Mouse (Mus musculus): ENCODE data around the gene E130309D02Rik. TPM values are rescaled to one million over a fixed set of nuclear protein-coding genes. Genes with fewer than 3 reads are reported as not detected.

The E130309D02Rik gene
- polyA plus RNA-seq (2016; fragmentation: Nextera tagmentation; extraction: Ambion mirVana): 62.1 and 65.4 TPM in 2 replicates

DNA sequence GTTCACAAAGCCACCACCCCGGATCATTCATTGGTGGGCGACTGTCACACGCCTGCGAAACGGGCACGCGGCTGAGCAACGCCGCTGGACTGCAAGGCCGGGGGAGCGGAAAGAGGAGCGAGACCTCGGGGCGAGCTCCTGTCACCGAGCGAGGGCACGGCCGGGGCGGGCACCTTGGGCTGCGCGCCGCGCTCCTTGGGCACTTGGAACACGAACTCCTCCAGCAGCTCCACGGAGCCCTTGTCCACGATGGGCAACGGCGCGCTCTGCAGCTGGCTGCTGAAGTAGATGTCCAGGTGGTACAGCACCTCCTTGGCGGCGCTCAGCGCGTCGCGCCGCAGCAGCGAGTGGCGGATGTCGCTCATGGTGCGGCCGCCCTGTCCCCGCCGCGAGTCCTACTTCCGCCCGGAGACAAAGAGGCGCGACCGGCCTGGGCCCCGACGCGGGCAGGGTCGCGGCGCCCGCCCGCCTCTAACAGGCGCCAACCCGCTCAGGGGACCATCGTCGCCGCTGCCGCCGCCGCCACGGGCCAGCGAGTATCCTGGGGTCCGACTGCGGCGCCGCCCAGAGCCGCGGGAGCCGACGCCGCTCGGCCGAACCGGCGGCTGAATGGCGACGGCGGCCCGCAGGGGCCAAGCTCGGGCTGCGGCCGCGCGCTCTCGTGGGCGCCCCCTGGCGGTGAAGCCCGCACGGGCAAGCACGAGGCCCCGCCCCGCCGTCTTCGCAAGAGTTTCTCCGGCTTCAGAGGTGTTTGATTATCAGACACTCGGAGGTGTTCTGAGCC lies at the start of gene E130309D02Rik:
Gene E130309D02Rik (minus strand): TSS at position 631 of the 784 bp plus-strand sequence.
- H3K27ac ChIP-seq (replicated peaks): peak within 1 kb of the TSS; percentile 98
- H3K4me3 ChIP-seq: peak within 1 kb of the TSS; percentile 70
- H3K4me1 ChIP-seq: peaks cover 24% of the 10 kb centered on the region
- H3K36me3 ChIP-seq (replicated peaks): peaks cover 79% of the 10 kb centered on the region
- no peaks in the 10 kb centered on the region for H3K27me3 ChIP-seq (replicated peaks; ENCODE audit: low read depth, poor library complexity, severe bottlenecking)
- H3K9me3 ChIP-seq: no peaks in the 10 kb centered on the region
- WGBS: under 1% methylated on average over 101 of the region's 101 CpGs
- DNase-seq (ENCODE audit: low spot score): peak; percentile 93

DNA sequence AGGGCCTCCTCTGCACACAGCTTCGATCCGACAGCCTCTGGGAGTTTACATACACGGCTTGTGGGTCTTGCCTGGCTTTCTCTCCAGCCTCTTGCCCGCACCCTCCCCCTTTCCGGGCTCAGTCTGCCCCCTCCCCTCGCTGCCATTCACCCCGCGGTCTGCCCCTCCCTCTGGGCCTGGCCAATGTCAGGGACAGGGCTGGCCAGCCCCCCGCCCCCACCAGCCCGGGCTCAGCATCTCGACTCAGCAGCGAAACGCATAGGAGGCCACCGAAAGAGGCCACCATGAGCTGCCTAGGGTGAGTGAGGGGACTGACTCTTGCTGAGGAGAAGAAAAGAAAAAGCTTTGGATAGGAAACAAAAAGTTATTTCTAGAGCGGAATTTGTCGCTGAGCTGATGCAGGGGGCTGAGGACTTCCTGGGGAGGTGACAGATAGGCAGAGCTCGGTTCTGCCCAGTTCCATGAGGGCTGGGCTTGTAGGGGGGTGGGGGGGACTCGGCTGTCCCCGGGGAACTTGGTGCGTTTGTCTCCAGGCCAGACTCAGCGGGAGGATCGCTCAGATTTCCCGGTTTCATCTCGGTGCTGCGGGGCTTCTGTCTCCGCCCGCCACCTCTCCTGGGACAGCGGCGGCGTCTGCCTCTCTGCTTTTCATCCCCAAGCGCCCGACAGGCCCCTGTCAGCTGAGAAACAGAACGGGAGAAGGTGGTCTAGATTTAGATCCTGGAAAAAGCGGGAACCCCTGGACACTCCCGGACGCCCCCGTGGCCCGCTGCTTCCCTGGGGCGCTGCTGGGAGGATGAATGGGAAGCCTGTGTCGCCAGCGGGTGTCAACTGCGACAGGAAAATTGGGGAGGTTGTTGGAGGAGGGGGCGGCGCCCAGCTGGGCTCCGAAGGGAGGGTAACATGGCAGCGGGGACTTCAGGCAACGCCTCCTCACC lies 48.8 kb upstream of the E130309D02Rik start:
- peak; percentile 89 for DNase-seq (ENCODE audit: low spot score)
- under 1% methylated on average over 47 of the region's 47 CpGs for WGBS
- H3K27ac ChIP-seq (replicated peaks): peak overlapping the region; percentile 58
- H3K4me1 ChIP-seq: peaks cover 19% of the 10 kb centered on the region
- H3K4me3 ChIP-seq: peak overlapping the region; percentile 67
- no peaks in the 10 kb centered on the region for H3K36me3 ChIP-seq (replicated peaks)
- peaks cover 83% of the 10 kb centered on the region for H3K27me3 ChIP-seq (replicated peaks; ENCODE audit: low read depth, poor library complexity, severe bottlenecking)
- no peaks in the 10 kb centered on the region for H3K9me3 ChIP-seq

DNA sequence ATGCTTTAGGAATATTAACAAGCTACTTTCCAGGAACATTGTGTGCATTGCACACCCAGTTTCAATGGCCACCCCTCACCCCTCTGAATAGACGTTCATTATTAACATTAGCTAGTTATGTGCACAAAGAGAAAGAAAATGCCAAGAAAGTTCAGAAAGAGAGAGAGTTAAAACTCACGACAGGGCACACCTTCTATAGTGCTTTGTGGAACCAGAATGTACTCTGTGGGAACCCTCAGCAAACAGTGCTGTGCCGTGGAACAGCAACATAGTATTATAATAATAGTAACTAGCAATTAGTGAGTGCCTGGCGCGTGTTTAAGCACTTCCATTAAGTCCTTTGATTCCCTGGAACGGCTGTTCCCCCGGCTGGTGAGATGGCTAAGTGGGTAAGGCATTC lies 46.3 kb upstream of the E130309D02Rik start:
- WGBS: 67% methylated on average over 7 of the region's 7 CpGs
- no peak overlapping the region for H3K4me3 ChIP-seq

DNA sequence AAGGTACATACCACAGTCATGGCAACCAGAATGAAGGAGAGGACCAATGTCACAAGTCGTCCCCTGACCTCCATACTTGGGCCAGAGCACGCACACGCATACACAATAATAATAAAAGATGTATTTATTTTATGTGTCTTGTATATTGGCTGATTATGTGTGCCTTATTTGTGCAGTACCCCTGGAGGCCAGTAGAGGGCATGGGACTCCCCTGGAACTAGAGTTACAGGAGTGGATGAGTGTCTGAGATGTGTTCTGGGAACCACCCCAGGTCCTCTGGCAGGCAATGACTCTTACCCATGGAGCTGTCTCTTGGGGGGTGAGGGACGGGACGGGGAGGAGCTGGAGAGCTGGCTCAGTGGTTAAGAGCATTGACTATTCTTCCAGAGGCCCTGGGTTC lies 44.8 kb upstream of the E130309D02Rik start:
- Histone ChIP-seq H3K4me1 (peaks cover 37% of the 10 kb centered on the region), H3K36me3 (replicated peaks) (no peaks in the 10 kb centered on the region), H3K9me3 (no peaks in the 10 kb centered on the region), H3K4me3 (no peak overlapping the region), H3K27me3 (replicated peaks; ENCODE audit: low read depth, poor library complexity, severe bottlenecking) (peaks cover 88% of the 10 kb centered on the region), H3K27ac (replicated peaks) (no peak overlapping the region)
- 54% methylated on average over 5 of the region's 5 CpGs for WGBS
- DNase-seq (ENCODE audit: low spot score): peak; percentile 48

More for the DNA sequence above, 46.3 kb upstream of the E130309D02Rik start:
- Histone ChIP-seq H3K9me3 (no peaks in the 10 kb centered on the region), H3K4me1 (peaks cover 33% of the 10 kb centered on the region), H3K36me3 (replicated peaks) (no peaks in the 10 kb centered on the region), H3K27ac (replicated peaks) (no peak overlapping the region), H3K27me3 (replicated peaks; ENCODE audit: low read depth, poor library complexity, severe bottlenecking) (peaks cover 88% of the 10 kb centered on the region)
- no peak for DNase-seq (ENCODE audit: low spot score)

DNA sequence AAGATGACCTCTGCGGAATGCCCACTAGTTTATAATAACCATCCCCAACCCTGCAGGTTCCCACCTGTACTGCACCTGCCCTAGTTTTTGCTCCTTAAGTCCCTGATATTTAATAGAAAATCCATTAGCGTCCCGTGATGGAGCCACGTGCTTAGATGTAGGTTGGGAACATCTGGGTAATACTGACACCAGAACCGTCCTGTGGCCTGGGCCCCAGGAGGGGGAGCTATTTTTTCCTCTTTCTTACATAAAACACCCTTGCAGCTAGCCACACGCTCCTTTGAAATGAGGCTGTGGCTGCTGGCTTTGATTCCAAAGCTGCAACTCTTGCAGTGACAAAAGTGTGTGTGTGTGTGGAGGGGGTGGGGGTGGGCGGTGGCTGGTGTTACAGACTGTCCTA lies 44.1 kb upstream of the E130309D02Rik start:
- peaks cover 85% of the 10 kb centered on the region for H3K27me3 ChIP-seq (replicated peaks; ENCODE audit: low read depth, poor library complexity, severe bottlenecking)
- 41% methylated on average over 7 of the region's 7 CpGs for WGBS
- H3K27ac ChIP-seq (replicated peaks): no peak overlapping the region
- no peaks in the 10 kb centered on the region for H3K9me3 ChIP-seq
- no peak for DNase-seq (ENCODE audit: low spot score)
- H3K36me3 ChIP-seq (replicated peaks): no peaks in the 10 kb centered on the region
- no peak overlapping the region for H3K4me3 ChIP-seq
- H3K4me1 ChIP-seq: peaks cover 30% of the 10 kb centered on the region

DNA sequence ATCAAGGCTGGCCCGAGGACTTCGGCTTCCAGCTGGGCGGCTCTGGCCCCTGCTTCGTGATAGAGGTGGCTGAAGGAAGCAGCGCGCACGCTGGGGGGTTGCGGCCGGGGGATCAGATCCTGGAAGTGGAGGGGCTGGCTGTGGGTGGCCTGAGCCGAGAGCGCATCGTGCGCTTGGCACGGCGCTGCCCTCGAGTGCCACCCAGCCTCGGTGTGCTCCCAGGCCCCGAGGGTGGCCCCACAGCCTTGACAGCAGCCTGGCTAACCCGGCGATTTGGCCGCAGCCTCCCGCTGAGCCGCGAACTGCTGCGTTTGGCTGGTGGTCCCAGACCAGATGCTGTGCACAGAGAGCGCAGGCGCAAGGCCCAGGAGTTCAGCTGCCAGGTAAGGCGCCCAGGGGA lies 42.4 kb upstream of the E130309D02Rik start:
- Histone ChIP-seq H3K4me1 (peaks cover 19% of the 10 kb centered on the region), H3K4me3 (peak overlapping the region; percentile 48), H3K9me3 (peaks cover 2% of the 10 kb centered on the region; the same call in 1 of the 2 replicates), H3K27ac (replicated peaks) (peak overlapping the region; percentile 19; the same call in 1 of the 2 replicates), H3K36me3 (replicated peaks) (no peaks in the 10 kb centered on the region), H3K27me3 (replicated peaks; ENCODE audit: low read depth, poor library complexity, severe bottlenecking) (peaks cover 68% of the 10 kb centered on the region)
- 3% methylated on average over 28 of the region's 28 CpGs for WGBS
- DNase-seq (ENCODE audit: low spot score): peak; percentile 35

DNA sequence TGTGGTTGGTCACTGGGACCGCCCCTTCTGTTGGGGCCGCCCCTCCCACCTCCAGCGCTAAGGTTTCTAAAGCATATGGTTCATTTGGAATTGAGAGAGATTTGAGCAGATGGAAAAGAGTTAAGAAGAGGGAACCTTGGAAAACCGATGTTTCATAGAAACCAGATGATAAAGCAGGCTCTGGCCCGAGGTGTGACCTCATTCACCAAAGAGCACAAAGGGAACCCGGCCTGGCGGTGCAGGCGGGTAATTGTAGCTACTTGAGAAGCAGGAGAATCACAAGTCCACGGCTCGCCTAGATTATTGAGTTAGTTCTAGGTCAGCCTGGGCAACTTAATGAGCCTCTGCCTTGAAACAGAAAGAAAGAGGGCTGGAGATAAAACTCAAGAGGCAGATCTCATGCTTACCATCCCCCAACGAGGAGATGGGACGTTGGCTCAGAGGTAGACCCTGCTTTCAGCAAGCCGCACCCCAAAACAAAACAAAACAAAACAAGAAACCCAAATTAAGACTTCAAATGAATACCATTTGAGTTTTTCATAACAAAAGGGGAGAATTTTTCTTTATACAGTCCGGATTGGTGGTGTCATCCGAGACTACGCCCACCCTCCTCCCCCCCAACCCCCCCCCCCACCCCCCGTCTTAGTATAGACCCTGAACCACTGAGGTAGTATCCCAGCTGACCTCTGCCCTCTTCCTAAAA lies 41.7 kb upstream of the E130309D02Rik start, which contains the start of gene Grid2ip:
Gene Grid2ip (plus strand): TSS at position 653 of the 703 bp plus-strand sequence.
- Histone ChIP-seq H3K36me3 (replicated peaks) (no peaks in the 10 kb centered on the region), H3K4me1 (peaks cover 19% of the 10 kb centered on the region), H3K4me3 (peak within 1 kb of the TSS; percentile 48), H3K27ac (replicated peaks) (peak within 1 kb of the TSS; percentile 19; the same call in 1 of the 2 replicates), H3K9me3 (peaks cover 3% of the 10 kb centered on the region; the same call in 1 of the 2 replicates), H3K27me3 (replicated peaks; ENCODE audit: low read depth, poor library complexity, severe bottlenecking) (peaks cover 61% of the 10 kb centered on the region)
- peak; percentile 54 for DNase-seq (ENCODE audit: low spot score)
- 14% methylated on average over 17 of the region's 17 CpGs for WGBS

DNA sequence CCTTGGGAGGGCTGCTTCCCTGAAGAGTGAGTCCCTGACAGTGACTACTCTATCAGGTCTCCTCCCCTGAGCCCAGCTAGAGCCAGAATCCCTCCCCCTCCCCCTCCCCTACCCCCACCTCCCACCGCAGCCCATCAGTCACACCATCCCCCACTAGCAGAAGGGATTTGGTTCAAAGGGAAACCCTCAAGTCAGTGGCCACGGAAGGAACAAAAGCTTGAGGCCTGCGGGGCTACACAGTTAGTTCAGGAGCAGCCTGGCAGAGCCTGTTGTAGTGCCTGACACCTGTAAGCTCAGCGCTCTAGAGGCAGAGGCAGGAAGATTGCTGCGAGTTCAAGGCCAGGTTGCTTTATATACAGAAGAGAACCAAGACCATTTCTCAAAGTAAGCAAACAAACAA lies 40.9 kb upstream of the E130309D02Rik start:
- peaks cover 3% of the 10 kb centered on the region; the same call in 1 of the 2 replicates for H3K9me3 ChIP-seq
- peaks cover 19% of the 10 kb centered on the region for H3K4me1 ChIP-seq
- H3K4me3 ChIP-seq: no peak overlapping the region
- no peak for DNase-seq (ENCODE audit: low spot score)
- no peaks in the 10 kb centered on the region for H3K36me3 ChIP-seq (replicated peaks)
- WGBS: 40% methylated on average over 5 of the region's 5 CpGs
- H3K27ac ChIP-seq (replicated peaks): no peak overlapping the region
- peaks cover 60% of the 10 kb centered on the region for H3K27me3 ChIP-seq (replicated peaks; ENCODE audit: low read depth, poor library complexity, severe bottlenecking)

DNA sequence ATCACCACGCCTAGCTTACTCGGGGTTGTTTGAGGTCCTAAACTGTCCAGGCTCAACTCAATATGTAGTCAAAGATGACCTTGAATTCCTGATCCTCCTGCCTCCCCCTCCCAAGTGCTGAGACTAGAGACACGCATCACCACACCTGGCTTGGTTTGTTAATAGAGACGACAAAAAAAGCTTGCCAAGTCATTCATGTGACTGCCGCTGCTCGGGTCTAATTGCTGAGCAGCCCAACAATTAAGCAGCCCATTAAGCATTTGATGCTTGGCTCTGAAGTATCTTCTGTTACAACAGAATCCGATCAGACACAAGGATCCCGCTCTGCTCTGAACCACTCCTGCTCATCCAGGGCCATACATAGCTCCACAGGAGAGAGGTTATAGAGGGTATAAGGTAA lies 31.2 kb upstream of the E130309D02Rik start:
- Histone ChIP-seq H3K27ac (replicated peaks) (no peak overlapping the region), H3K4me1 (no peaks in the 10 kb centered on the region), H3K36me3 (replicated peaks) (no peaks in the 10 kb centered on the region), H3K9me3 (peaks cover 8% of the 10 kb centered on the region; the same call in 1 of the 2 replicates), H3K27me3 (replicated peaks; ENCODE audit: low read depth, poor library complexity, severe bottlenecking) (no peaks in the 10 kb centered on the region), H3K4me3 (no peak overlapping the region)
- WGBS: 72% methylated on average over 8 of the region's 8 CpGs
- DNase-seq (ENCODE audit: low spot score): no peak

DNA sequence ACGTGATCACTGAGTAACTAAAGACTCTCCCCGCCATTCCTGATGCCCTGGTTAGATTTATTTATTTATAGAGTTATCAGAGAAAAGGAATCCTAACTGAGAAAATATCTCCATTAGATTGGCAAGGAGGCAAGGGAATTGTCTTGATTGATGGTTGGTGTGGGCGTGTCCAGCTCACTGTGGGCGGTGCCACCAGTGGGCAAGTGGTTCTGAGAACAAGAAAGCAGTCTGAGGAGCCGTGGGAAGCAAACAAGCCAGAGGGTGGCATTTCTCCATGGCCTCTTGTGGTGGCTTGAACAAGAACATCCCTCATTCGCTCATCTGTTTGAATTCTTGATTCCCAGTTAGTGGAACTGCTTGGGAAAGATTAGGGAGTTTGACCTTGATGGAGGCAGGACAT lies 24.4 kb upstream of the E130309D02Rik start:
- no peak overlapping the region for H3K4me3 ChIP-seq
- no peak for DNase-seq (ENCODE audit: low spot score)

DNA sequence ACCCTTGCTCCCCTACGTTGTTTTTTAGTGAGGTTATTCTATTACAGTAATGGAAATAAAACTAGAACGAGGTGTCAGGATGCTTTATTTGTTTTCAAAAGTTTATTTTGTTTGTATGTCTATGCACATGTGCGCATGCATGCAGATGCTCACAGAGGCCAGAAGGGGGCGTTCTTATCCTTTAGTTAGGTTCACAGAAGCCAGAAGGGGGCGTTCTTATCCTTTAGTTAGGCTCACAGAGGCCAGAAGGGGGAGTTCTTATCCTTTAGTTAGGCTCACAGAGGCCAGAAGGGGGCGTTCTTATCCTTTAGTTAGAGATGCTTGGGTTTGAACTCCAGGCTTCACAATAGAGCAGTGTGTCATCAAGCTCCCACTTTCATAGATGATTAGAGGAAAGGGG lies 21.4 kb upstream of the E130309D02Rik start:
- DNase-seq (ENCODE audit: low spot score): no peak
- no peaks in the 10 kb centered on the region for H3K4me1 ChIP-seq
- no peak overlapping the region for H3K27ac ChIP-seq (replicated peaks)
- 60% methylated on average over 6 of the region's 6 CpGs for WGBS
- H3K9me3 ChIP-seq: no peaks in the 10 kb centered on the region
- H3K4me3 ChIP-seq: no peak overlapping the region
- H3K36me3 ChIP-seq (replicated peaks): no peaks in the 10 kb centered on the region
- no peaks in the 10 kb centered on the region for H3K27me3 ChIP-seq (replicated peaks; ENCODE audit: low read depth, poor library complexity, severe bottlenecking)

More for the DNA sequence above, 24.4 kb upstream of the E130309D02Rik start:
- WGBS: 48% methylated on average over 6 of the region's 6 CpGs
- no peaks in the 10 kb centered on the region for H3K9me3 ChIP-seq
- no peaks in the 10 kb centered on the region for H3K27me3 ChIP-seq (replicated peaks; ENCODE audit: low read depth, poor library complexity, severe bottlenecking)
- H3K36me3 ChIP-seq (replicated peaks): no peaks in the 10 kb centered on the region
- no peak overlapping the region for H3K27ac ChIP-seq (replicated peaks)
- no peaks in the 10 kb centered on the region for H3K4me1 ChIP-seq

DNA sequence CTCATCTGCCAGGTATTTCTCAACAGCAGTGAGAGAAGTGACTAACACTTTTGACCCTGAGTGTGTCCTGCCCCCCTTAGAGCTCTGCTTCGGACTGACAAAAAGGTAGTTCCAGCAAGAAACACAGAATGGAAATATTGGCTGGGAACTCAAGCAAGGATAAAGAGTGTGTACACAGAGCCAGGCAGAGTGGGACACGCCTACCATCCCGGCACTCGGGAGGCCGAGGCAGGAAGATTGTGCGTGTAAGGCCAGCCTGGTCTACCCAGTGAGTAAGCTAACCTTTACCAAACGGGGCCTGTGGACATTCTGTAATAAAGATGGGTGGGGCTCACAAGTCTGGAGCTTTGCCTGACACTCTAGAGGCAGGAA lies 19.9 kb upstream of the E130309D02Rik start:
- Histone ChIP-seq H3K36me3 (replicated peaks) (no peaks in the 10 kb centered on the region), H3K4me3 (no peak overlapping the region), H3K27ac (replicated peaks) (no peak overlapping the region), H3K4me1 (peaks cover 2% of the 10 kb centered on the region), H3K9me3 (no peaks in the 10 kb centered on the region), H3K27me3 (replicated peaks; ENCODE audit: low read depth, poor library complexity, severe bottlenecking) (no peaks in the 10 kb centered on the region)
- WGBS: 82% methylated on average over 7 of the region's 7 CpGs
- DNase-seq (ENCODE audit: low spot score): no peak
